Mouse (Mus musculus): ENCODE measurements around the gene Bin2. TPM values are rescaled to one million over a fixed set of nuclear protein-coding genes. Genes with fewer than 3 reads are reported as not detected.
"Not testable (repeated sequence)": the region's sequence is repeated elsewhere in the genome, so short reads cannot be mapped to it uniquely, and the experiment has no call there.

The Bin2 gene
- total RNA-seq, 1 experiment from 2014 or later = 579 TPM

DNA sequence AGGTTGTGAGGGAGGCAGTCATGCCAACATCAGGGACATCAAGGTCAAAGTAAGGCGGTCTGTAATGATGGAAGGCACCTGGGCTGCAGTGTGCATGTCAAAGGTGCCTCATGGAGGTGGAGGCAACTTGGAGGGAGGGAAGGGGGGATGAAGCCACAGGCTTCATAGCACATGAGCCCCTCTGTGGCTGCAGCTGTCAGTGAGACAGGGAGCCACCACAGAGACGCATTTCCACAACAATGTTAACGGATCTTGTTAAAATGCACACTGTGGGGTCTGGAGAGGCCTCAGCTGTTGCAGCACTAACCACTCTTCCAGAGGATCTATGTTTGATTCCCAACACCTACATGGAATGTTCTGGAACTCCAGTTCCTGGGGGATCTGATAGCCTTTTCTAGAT lies 39.2 kb downstream of the Bin2 start:
- ATAC-seq (replicated peaks; ENCODE audit: insufficient number of reproducible peaks, low FRiP score, low TSS enrichment, poor library complexity, severe bottlenecking) = no peak

DNA sequence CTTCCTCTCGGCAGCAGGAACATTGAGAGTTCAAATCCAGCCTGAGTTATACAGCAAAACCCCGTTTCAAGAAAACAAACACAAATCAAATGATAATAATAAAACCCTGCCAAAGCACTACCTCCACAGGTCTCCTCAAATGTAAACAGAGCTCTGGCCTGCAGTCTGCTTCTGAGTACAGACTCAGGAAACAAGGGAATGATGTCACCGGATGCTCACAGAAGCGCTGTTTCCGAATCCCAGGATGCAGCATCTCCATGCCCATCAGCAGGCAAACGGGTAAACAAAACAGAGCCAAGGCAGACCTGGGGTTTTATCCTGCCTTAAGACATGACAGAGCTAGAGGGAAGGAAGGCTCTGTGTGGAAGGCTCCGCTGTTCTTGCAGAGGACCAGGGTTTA lies 40.6 kb downstream of the Bin2 start:
- ATAC-seq (replicated peaks; ENCODE audit: insufficient number of reproducible peaks, low FRiP score, low TSS enrichment, poor library complexity, severe bottlenecking) = no peak

DNA sequence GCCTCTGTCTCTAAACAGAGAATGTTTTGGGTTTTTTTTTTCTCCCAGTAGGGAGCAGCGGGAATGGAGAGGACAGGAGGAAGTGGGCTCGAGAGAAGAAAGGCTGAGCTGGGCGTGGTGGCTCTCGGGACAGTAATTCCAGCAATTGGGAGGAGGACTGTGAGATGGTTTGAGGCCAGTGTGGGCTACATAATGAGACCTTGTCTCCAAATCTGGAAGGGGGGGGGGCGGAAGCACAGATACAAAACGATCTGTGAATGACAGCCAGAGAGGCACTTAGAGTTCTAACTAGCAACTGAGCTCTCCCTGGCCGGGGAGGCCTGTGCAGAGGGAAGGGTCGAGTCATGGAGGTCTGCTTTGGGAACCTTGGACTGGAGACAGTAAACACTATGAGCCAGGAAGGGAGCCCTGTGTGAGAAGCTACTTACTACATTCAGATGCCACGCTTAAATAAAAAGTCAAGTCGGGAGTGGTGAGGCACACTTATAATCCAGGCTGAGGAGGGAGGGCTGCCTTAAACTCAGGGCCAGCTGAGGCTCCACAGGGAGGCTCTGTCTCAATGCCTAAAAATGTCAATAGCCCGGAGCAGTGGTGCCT lies 41.5 kb downstream of the Bin2 start:
- ATAC-seq (replicated peaks; ENCODE audit: insufficient number of reproducible peaks, low FRiP score, low TSS enrichment, poor library complexity, severe bottlenecking) = no peak

DNA sequence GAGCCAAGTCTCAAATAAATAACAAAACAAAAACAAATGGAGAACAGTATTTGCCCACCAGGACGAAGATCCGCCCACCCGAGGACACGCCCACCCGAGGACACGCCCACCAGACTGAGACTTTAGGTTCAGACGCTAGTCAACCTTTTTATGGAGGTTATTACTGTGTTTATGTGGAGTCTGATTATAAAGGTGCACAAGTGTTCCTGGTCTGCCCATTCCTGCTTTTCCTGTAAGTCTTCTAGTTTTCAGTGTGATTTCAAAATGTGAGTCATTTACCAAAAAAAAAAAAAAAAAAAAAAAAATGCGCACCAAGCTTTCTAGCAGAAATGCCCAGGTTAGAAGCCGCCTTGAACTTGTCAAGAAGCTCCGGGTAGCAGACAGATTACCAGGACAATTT lies 42.1 kb downstream of the Bin2 start:
- ATAC-seq (replicated peaks; ENCODE audit: insufficient number of reproducible peaks, low FRiP score, low TSS enrichment, poor library complexity, severe bottlenecking) = no peak

DNA sequence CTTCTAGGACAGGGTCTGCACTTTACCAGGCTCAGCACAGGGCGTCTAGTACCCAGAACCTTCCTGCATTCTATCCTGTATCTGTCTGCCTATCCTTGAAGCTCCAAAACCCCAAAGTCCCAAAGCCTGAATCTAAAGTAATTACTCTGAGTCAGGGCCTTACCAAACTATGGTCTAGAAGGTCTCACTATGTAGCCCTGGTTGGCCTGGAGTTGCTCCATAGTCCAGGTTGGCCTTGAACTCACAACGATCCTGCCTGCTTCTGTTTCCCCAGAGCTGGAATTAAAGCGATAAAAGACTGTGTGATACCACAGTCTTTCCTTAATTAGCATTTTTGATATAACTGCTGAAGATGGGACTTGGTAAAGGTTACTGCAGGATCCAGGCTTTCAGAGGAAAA lies 44.9 kb downstream of the Bin2 start:
- ATAC-seq (replicated peaks; ENCODE audit: insufficient number of reproducible peaks, low FRiP score, low TSS enrichment, poor library complexity, severe bottlenecking) = no peak

DNA sequence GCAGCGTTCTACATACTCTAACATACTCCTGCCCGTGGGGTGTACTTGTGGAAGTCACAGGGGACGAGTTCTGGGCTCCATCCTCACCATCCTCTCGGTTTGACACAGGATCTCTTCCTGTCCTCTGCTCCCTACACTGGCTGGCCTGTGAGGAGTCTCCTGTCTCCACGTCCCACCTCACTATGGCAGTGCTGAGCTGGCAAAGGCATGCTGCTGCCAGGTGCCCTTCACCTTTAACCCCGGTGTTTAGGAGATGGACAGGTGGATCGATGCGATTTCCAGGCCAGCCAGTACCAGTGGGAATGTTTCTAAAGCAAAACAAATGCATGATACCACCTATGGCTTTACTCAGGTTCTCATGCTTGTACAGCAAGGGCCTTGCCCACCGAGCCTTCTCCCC lies 45.6 kb downstream of the Bin2 start:
- ATAC-seq (replicated peaks; ENCODE audit: insufficient number of reproducible peaks, low FRiP score, low TSS enrichment, poor library complexity, severe bottlenecking) = no peak

DNA sequence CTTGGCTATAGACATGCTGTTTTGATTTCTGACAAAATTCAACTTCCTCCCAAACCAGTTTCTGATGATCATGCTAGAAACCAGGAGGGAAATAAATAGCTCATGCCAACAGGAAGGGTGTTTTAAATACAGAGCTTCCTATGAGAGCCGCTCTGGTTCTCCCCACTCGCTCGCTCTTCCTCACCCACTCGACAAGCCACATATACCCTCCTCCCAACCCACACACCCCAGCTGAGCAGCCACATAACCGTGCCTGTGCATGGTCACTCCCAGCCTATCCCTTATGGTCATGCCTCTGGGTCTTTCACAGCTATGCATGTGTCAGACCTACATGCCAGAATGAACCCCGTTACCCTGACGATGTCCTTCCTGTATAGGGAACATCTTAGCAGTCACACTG lies 47.2 kb downstream of the Bin2 start:
- peak; percentile 33; the same call in 1 of the 2 replicates for ATAC-seq (replicated peaks; ENCODE audit: insufficient number of reproducible peaks, low FRiP score, low TSS enrichment, poor library complexity, severe bottlenecking)

DNA sequence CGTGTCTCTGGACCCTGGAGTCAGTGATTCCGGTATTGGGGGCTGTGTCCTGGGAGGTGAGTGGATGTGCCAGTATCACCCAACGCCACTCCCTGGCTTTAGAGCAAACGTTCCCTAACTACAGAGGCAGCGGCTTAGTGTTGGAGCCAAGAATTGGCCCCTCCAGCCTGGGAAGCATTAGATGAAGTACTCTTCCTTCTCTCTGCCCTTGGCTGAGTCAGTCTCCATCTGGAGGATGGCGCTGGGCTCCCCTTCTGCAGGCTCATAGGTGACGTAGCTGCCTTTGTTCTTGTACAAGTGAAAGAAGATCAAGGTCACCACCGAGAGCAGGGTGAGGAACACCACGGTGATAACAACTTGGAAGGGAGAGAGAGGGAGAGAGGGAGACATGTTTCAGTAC lies 47.7 kb downstream of the Bin2 start:
- 0 out of 2 replicates have a peak, but pooled peaks have one; percentile 6 for ATAC-seq (replicated peaks; ENCODE audit: insufficient number of reproducible peaks, low FRiP score, low TSS enrichment, poor library complexity, severe bottlenecking)

DNA sequence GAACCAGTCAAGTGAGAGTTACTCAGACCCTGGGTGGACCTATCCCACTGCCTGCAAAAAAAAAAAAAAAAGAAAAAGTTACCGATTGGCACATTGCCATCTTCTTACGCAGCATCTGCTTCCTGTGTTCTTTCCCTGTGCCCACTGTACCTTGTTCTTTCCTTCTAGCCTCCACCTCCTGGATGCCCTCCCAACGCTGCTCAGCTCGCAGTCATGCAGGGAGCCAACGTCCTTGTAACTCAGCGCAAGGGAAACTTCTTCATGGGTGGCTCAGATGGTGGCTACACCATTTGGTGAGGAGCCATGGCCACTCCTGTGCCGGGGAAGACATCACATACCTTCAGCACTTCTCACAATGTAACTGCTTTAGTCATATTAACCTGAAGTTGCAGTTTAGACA lies 50.2 kb downstream of the Bin2 start:
- no peak for ATAC-seq (replicated peaks; ENCODE audit: insufficient number of reproducible peaks, low FRiP score, low TSS enrichment, poor library complexity, severe bottlenecking)

DNA sequence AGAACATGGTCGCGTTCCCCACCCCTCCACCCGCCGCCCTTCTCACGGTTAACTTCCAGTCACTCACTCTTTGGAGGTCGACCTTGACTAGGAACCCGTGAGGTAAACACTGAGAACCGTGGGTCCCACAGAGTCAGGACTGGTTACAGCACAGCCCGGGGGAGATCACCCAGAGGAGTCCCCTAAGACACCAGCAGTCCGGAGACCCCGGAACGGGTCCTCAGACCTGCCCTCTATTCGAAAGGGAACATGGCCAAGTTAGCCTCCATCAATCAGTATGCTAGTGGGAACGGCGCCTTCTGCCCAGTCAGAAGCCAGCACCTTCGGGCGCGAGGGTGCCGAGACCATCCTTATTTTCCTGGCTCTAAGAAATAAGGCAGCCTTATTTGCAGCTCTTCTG lies 53.1 kb downstream of the Bin2 start:
- ATAC-seq (replicated peaks; ENCODE audit: insufficient number of reproducible peaks, low FRiP score, low TSS enrichment, poor library complexity, severe bottlenecking) = no peak

DNA sequence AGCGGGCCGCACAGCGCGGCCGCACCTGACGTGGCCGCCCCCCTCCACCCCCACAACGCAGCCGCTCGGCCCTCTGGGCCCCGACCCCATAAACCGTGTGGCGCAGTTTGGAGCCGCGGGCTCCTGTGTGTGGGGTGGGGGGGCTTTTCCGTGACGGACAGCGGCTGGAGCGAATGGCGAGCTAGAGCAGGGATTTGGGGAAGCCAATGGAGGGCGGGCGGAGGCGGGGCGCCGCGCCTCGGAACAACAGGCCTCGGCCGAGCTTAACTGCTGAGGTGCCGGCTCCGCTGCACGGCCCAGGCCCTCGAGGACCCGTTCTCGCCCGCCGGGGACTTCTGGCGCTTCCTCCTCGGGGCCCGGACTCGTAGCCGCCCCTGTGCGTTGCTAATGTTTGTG lies 53.5 kb downstream of the Bin2 start:
- peak; percentile 24; the same call in 1 of the 2 replicates for ATAC-seq (replicated peaks; ENCODE audit: insufficient number of reproducible peaks, low FRiP score, low TSS enrichment, poor library complexity, severe bottlenecking)

DNA sequence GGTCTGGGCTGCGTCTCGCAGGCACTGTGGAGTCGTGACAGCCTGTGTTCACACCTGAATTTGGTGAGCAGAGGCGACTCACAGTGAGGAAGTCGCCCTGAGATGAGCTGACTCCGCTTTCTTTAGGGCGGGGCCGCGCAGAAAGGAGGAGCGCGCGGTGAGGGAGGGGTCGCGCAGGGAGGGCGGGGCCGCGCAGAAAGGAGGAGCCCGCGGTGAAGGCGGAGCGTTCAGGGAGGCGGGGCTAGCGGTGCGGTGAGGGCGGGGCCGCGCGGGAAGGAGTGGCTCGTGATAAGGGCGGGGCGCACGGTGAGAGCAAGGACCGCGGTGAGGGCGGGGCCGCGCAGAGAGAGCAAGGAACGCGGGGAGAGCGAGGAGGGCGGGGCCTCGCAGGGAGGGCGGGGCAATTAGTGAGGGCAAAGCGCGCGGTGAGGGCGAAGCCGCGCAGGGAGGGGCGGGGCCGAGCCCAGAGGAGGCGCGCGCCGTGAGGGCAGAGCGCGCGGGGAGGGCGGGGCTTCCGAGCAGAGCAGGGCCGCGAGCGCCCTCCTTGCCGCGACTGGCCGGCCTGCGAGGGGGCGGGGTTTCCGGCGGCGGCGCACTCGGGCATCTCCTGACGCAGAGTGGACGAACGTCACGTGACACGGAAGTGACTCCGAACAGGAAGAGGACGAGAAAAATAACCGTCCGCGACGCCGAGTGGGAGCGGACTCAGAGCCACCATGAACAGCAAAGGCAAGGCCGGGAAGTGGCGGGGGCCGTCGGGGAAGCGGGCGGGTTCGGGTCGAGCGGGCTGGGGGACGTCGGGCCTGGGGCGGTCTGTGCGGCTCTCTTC lies 54.1 kb downstream of the Bin2 start, which contains the start of gene Dazap2:
Gene Dazap2 (plus strand): TSS at position 354 of the 829 bp plus-strand sequence.
- peak; percentile 66 for ATAC-seq (replicated peaks; ENCODE audit: insufficient number of reproducible peaks, low FRiP score, low TSS enrichment, poor library complexity, severe bottlenecking)

DNA sequence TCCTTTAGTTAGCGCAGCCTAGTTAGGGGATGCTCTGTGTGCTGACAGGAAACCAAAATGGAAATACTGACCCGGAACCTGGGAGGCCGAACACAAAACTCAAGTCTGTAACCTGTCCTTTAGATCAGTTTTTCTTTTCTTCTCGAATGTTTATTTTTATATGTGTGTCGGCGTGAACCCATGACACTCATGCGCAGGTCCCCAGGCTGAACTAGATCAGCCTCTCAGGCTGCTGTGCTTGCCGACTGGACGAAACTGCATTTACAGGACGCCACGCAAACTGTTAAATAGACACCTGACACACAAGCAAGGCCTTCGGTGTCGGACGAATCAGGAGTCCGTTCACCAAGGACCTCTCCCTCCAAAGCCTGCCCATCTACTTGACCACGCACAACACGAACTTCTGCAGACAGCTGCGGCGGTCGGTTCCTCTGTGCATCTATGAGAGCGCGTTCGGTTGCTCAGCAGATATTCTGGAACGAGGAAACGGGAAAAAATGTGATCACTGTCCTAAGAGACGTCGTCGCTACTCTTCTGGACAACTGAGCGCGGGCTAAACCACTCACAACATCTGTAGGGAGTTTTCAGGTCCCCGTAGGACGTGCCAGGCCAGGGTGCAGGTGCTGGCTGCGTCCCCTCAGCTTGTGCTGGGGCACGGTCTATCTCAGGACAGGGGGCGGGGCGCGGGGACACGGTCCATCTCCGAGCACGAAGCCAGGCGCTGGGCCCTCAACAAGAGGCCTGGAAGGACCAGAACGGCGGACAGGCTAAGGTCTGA lies 54.9 kb downstream of the Bin2 start:
- ATAC-seq (replicated peaks; ENCODE audit: insufficient number of reproducible peaks, low FRiP score, low TSS enrichment, poor library complexity, severe bottlenecking) = peak; percentile 3; the same call in 1 of the 2 replicates

DNA sequence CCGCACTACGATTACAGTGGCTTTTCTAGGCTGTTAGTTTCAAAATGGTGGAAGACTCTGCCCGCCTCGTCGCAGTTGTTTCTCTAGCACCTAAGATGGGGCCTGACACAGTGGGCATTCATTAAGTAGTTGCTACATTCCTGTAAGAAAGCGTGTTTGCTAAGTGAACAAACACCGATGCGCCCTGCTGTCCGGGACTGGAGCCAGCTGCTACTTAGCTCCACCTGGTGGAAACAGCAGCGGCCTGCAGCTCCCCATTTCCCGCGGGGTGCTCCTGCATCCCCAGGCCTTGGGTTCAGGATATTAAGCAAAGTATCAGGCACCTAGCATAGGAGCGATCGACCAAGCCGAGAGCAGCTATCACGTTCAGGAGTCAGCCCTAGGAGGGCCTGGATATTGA lies 55.8 kb downstream of the Bin2 start:
- peak; percentile 44 for ATAC-seq (replicated peaks; ENCODE audit: insufficient number of reproducible peaks, low FRiP score, low TSS enrichment, poor library complexity, severe bottlenecking)

DNA sequence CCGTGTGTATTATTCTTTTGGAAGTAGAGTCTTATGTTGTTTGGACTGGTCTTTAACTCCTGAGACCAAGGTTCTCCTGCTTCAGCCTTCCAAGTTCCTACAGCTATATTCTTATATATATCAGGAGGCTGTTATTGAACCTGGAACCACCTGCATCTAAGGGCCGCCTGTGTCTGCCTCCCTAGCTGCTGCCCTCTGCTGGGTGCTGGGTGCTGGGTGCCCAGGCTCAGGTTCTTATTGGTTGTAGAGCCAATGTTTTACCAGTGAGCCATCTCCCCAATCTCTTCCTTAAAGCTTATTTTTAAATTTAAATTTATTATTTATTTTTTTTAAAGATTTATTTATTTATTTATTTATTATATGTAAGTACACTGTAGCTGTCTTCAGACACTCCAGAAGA lies 56.9 kb downstream of the Bin2 start:
- ATAC-seq (replicated peaks; ENCODE audit: insufficient number of reproducible peaks, low FRiP score, low TSS enrichment, poor library complexity, severe bottlenecking) = no peak

DNA sequence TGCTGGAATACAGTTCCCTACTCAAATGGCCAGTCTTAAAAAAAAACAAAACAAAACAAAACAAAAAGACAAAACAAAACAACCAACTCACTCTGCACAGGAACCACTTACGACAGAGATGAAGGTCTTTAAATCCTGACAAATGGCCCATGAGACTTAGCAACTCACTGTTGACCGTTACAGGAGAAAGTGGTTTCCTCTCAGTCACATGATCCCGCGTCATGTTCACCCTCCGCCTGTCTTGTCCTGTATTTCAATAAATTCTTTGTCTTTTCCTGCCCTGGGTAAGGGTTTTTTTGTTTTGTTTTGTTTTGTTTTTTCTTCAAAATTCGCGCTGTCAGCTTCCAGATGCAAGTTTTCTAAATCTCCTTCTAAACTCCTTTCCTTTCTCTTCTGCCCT lies 57.4 kb downstream of the Bin2 start:
- ATAC-seq (replicated peaks; ENCODE audit: insufficient number of reproducible peaks, low FRiP score, low TSS enrichment, poor library complexity, severe bottlenecking) = no peak

DNA sequence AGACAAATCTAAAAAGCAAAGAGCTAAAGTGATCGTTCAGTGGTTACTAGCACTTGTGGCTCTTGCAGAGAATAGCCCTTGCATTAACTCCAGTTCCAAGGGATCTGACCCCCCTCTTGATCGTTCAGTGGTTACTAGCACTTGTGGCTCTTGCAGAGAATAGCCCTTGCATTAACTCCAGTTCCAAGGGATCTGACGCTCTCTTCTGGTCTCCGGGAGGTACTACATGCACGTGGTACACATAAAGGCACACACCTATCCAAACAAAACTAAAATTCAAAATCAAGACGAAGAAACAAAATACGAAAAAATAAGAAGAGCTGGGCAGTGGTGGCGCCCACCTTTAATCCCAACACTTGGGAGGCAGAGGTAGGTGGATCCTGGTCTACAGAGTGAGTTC lies 62.7 kb downstream of the Bin2 start:
- not testable (repeated sequence) for ATAC-seq (replicated peaks; ENCODE audit: insufficient number of reproducible peaks, low FRiP score, low TSS enrichment, poor library complexity, severe bottlenecking)

DNA sequence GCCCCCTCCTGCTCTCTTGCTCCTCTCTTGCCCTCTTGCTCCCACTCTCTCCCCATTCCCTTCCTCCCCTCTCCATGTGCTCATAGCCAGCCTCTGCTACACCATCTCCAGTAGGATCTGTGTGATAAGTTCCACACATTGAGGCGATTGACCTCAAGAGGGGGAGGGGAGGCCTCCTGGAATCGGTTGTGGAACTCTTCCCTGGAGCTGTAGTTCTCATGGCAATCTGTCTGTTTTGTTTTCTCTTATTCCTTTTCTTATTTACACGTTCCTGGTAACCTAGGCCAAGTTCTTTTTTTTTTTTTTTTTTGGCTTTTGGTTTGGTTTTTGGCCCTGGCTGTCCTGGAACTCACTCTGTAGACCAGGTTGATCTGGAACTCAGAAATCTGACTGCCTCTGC lies 67.7 kb downstream of the Bin2 start:
- ATAC-seq (replicated peaks; ENCODE audit: insufficient number of reproducible peaks, low FRiP score, low TSS enrichment, poor library complexity, severe bottlenecking) = no peak

DNA sequence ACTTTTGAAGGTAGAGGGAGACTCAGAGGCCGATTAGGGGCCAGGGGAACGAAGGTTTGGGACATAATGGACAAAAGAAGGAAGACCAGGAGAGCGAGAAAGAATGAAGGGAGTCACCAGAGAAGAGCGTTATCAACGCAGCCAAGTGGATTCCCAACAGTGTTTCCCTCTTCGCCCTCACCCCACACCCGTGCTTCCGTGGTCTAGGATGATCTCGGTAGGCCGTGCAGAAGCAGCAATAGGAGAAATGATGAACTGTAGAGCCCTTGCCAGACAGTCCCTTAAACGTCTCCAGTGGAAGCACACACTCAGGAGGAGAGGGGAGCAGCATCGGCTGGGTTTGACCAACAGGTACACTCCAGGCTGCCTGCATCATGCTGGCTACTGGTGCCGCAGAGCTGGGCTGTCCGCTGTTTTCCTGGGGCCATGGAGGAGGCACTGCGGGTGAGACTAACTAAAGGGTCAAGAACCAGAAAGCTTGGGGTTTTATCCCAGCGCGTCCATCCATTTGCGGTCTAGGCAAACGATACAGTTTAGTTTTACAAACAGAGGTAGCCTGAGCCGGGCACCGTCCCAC lies 68.6 kb downstream of the Bin2 start:
- no peak for ATAC-seq (replicated peaks; ENCODE audit: insufficient number of reproducible peaks, low FRiP score, low TSS enrichment, poor library complexity, severe bottlenecking)

Data from monocyte, adult 5-6 weeks (primary cell).